Mouse (Mus musculus) liver, embryonic 15.5 days (tissue): ENCODE results near the gene Camkv. TPM values are rescaled to one million over a fixed set of nuclear protein-coding genes. Genes with fewer than 3 reads are reported as not detected.

Source experiments
- ATAC-seq: fragments of 200-750 bp; cut with Nextera tagmentation; 2 replicates; pipeline ENCODE4 v1.8.0; 2017; ENCODE audit warnings: moderate number of reproducible peaks, mild to moderate bottlenecking, moderate library complexity; ENCODE audit not compliant: insufficient read depth
- H3K27ac ChIP-seq: fragments of 300-500 bp; sonication (generic); replicated peaks from 2 replicates; pipeline ENCODE4 v1.5.1; 2015; ENCODE audit warnings: mild to moderate bottlenecking, inconsistent platforms
- H3K27me3 ChIP-seq: fragments of 300-500 bp; sonication (generic); 2 replicates; pipeline ENCODE4 v1.6.1; 2015; ENCODE audit warnings: mild to moderate bottlenecking, inconsistent platforms
- H3K36me3 ChIP-seq: fragments of 300-500 bp; sonication (generic); replicated peaks from 2 replicates; pipeline ENCODE4 v1.6.1; 2015; ENCODE audit warnings: moderate library complexity, mild to moderate bottlenecking, inconsistent platforms
- H3K4me1 ChIP-seq: fragments of 300-500 bp; sonication (generic); replicated peaks from 2 replicates; pipeline ENCODE4 v1.6.1; 2015; ENCODE audit warnings: inconsistent platforms
- H3K4me2 ChIP-seq: fragments of 300-500 bp; sonication (generic); 2 replicates; pipeline ENCODE4 v1.6.1; 2015; ENCODE audit warnings: moderate library complexity, mild to moderate bottlenecking, inconsistent platforms
- H3K4me3 ChIP-seq: fragments of 300-500 bp; sonication (generic); replicated peaks from 2 replicates; pipeline ENCODE4 v1.5.1; 2015; ENCODE audit warnings: mild to moderate bottlenecking, inconsistent platforms
- H3K9ac ChIP-seq: fragments of 300-500 bp; sonication (generic); 2 replicates; pipeline ENCODE4 v1.6.1; 2015; ENCODE audit warnings: moderate library complexity, mild to moderate bottlenecking, inconsistent platforms
- H3K9me3 ChIP-seq: fragments of 300-500 bp; sonication (generic); replicated peaks from 2 replicates; pipeline ENCODE4 v1.6.1; 2016; ENCODE audit warnings: inconsistent platforms
- WGBS: fragments of 180-500 bp; shearing (Covaris S2); methylation state at CpG from one replicate; pipeline ENCODE4 v1.1.7; 2015; ENCODE audit warnings: mixed read lengths; ENCODE audit not compliant: insufficient replicate concordance; 5-methylcytosine and 5-hydroxymethylcytosine counted together
- polyA plus RNA-seq: library from polyadenylated mRNA; unstranded; fragments of >200 nt; fragmentation: Nextera tagmentation; extraction: Ambion mirVana; gene quantifications from 2 replicates; pipeline ENCODE4 v1.2.1, GENCODE M21; 2015

Camkv gene
- polyA plus RNA-seq, 1 experiment from 2014 or later, result 0.08 TPM

DNA sequence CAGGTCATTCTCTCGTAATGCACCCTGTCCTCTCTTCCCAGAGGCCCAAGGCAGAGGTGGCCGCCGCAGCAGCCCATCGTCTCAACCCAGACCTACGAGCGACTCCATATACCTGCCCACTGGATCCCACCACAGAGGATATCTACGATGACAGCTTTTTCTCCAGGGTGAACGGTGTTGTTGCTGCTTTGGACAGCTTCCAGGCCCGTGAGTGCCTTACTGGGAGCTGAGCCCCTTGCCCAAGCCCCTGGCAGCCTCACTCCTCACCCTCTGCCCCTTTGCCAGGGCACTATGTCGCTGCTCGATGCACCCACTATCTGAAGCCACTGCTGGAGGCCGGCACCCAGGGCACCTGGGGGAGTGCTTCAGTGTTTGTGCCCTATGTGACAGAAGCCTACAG is 43.3 kb downstream of the Camkv start:
- peak overlapping the region; percentile 97; the same call in 1 of the 2 replicates for H3K27ac ChIP-seq
- H3K4me3 ChIP-seq, result no peak overlapping the region
- no peaks in the 10 kb centered on the region for H3K9me3 ChIP-seq
- no peak overlapping the region for H3K4me2 ChIP-seq
- no peak overlapping the region for H3K9ac ChIP-seq
- 92% methylated on average over 12 of the region's 12 CpGs for WGBS
- no peaks in the 10 kb centered on the region for H3K27me3 ChIP-seq
- peaks cover 94% of the 10 kb centered on the region for H3K4me1 ChIP-seq
- no peak for ATAC-seq
- peaks cover 77% of the 10 kb centered on the region for H3K36me3 ChIP-seq

DNA sequence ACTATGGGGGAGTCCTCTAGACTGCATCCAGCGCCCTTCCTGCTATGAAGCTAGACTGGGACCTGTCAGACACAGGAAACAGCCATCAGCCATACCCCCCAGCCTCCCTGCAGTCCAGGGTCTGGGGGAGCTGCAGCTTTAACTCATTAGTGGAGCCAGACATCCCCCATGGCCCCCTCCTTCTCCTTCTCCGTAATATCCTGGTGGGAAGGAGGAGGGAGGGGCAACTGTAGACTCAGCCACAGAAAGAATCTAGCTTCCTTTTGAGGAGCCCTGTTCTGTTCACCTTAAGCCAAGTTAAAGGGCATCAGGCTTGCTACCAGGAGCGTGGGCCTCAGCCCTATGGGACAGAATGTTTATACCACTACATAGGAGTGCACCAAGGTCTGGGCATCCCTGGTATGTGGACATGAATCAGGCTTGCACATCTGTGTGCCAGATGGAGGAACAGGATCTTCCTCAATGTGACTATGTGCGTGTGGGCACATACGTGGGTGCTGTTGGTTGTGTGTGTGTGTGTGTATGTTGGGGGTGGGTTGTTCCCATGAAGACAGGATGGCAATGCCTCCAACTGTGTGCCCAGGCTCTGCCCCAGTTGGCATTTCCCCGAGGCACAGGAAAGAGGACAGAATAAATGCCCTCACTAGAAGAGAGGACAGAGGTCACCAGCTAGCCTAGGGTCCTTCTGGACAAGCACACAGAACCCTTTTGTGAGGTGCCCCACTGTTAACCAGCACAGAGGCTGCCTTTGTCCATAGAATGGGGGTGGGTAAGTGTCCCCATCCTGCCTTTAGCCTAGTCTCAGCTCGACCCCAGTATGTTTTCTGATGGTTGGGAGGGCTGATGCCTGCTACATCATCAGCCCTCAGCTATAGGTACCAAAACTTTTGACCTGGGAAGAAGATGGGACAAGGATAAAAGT is 46.5 kb downstream of the Camkv start:
- ATAC-seq, result no peak
- peak overlapping the region; percentile 97 for H3K27ac ChIP-seq
- H3K27me3 ChIP-seq, result no peaks in the 10 kb centered on the region
- H3K36me3 ChIP-seq, result peaks cover 77% of the 10 kb centered on the region
- H3K4me3 ChIP-seq, result peak overlapping the region; percentile 84
- peaks cover 97% of the 10 kb centered on the region for H3K4me1 ChIP-seq
- 26% methylated on average over 7 of the region's 7 CpGs for WGBS
- peak overlapping the region; percentile 82 for H3K9ac ChIP-seq
- H3K4me2 ChIP-seq, result peak overlapping the region; percentile 92
- no peaks in the 10 kb centered on the region for H3K9me3 ChIP-seq

DNA sequence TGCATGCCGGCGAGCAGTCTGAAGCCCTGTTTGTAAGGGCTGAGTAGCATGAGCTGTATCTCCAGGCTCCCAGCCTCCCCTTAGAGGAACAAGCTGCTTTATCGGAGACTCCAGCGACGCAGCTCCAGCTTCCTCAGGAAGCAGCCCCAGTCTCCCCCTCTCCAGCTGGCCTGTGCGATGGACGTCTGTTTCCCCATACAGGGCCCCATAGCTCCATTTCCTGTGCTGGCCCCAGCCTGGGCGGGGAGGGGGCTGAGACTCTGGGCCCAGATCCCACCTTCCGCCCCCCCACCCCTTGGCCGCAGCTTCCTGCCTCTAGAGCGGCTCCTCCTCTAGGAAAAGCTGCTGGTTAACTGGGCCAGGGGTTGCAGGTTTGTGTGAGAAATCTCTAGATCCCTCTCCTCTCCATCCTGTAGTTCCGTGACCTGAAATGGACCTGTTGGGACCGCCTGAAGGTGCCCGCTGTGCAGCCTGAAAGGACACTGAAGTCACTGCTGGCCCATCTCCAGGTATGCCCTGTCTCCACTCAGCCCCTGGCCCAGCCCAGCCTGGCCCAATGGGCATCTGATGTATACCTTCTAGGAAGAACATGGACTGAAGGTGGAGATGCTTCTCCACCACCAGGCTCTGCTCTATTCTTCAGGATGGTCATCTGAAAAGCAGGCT is 47.3 kb downstream of the Camkv start, which contains the start of gene Gm20661:
Gm20661 (plus strand) TSS at position 378 of the 666 bp plus-strand sequence.
- H3K4me3 ChIP-seq, result peak within 1 kb of the TSS; percentile 84
- peak within 1 kb of the TSS; percentile 97 for H3K27ac ChIP-seq
- 7% methylated on average over 14 of the region's 14 CpGs for WGBS
- H3K36me3 ChIP-seq, result peaks cover 69% of the 10 kb centered on the region
- peak within 1 kb of the TSS; percentile 92 for H3K4me2 ChIP-seq
- peak within 1 kb of the TSS; percentile 82 for H3K9ac ChIP-seq
- H3K9me3 ChIP-seq, result no peaks in the 10 kb centered on the region
- ATAC-seq, result peak; percentile 72
- H3K4me1 ChIP-seq, result peaks cover 95% of the 10 kb centered on the region
- no peaks in the 10 kb centered on the region for H3K27me3 ChIP-seq

GRCm38 (mm10) chr9:107983421-107983890 is 48.0 kb downstream of the Camkv start:
- peak overlapping the region; percentile 92 for H3K4me2 ChIP-seq
- H3K4me3 ChIP-seq, result peak overlapping the region; percentile 84
- peak overlapping the region; percentile 97 for H3K27ac ChIP-seq
- no peaks in the 10 kb centered on the region for H3K9me3 ChIP-seq
- no peaks in the 10 kb centered on the region for H3K27me3 ChIP-seq
- peaks cover 92% of the 10 kb centered on the region for H3K4me1 ChIP-seq
- WGBS, result 15% methylated on average over 4 of the region's 4 CpGs
- H3K9ac ChIP-seq, result peak overlapping the region; percentile 82
- peaks cover 62% of the 10 kb centered on the region for H3K36me3 ChIP-seq
- no peak for ATAC-seq

- Histone ChIP-seq H3K4me2 (peak overlapping the region; percentile 92), H3K27ac (peak overlapping the region; percentile 97), H3K27me3 (no peaks in the 10 kb centered on the region), H3K4me1 (peaks cover 85% of the 10 kb centered on the region), H3K36me3 (peaks cover 55% of the 10 kb centered on the region), H3K9me3 (no peaks in the 10 kb centered on the region), H3K9ac (peak overlapping the region; percentile 82), H3K4me3 (peak overlapping the region; percentile 84)
- WGBS, result 23% methylated on average over 19 of the region's 19 CpGs
- no peak for ATAC-seq
Observed at GRCm38 (mm10) chr9:107984052-107984753, 48.7 kb downstream of the Camkv start.

DNA sequence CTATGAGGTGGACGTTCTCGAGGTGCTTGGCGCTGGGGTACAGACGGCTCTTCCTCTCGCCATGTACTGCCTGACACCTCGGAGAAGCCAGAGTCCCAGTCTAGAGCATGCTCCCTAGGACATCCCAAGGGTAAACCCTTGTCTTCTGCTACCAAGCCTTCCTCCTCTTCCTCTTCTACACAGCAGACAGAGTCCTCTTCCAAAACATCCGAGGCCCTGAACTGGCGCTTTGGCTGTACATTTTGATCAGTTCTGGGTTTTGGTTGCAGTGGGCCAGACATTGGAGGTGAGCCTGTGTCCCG is 49.2 kb downstream of the Camkv start:
- Histone ChIP-seq H3K9me3 (no peaks in the 10 kb centered on the region), H3K27ac (peak overlapping the region; percentile 97), H3K9ac (peak overlapping the region; percentile 82), H3K4me3 (peak overlapping the region; percentile 84), H3K4me2 (peak overlapping the region; percentile 92), H3K4me1 (peaks cover 81% of the 10 kb centered on the region), H3K27me3 (no peaks in the 10 kb centered on the region), H3K36me3 (peaks cover 50% of the 10 kb centered on the region)
- ATAC-seq, result no peak
- 16% methylated on average over 9 of the region's 9 CpGs for WGBS

DNA sequence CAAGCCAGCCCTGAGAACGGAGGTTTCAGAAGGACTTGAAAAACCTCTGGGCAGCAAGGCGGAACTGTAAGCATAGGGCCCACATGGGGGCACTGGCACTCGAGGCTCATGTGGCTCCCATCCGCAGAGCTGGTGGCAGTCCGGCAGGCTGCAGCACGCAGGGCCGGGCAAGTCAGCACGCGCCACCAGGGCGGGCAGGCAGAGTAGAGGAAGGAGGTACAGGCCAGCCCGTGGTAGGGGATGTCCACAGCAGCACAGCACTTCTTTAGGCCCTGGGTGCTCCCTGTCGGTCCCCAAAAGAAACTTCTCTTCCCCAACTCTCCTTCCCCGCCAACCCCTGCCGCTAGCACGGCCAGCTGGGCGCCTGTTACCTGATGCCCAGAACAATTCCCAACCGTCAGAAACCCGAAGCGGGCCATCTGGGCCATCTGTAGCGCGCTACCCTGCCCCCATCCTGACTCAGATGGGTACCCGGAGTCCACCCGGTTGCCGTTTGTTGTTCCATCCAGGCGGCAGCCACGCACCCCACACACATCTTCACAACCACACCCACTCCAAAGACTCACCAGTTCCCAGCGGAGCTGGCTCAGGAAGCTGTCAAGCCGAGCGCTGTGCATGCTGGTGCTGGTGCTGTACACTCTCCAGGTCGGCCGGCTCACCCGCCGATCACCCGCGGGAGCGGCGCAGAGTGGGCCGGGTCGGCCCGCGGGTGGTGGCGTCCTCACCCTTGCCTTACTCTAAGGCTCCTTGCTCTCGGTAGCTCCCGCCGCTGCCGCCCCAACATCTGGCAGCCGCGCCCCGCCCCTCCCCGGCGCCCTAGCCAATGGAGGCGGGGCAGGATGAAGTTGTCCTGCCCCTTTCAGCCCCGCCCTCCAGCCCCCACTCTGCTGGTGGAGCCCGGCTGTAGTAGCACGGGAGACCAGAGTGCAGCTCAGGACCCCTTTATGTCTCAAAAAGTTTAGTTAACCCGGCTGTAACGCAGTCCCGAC is 50.0 kb downstream of the Camkv start, which contains the start of gene Inka1:
Inka1 (minus strand) TSS at position 749 of the 989 bp plus-strand sequence.
- H3K4me1 ChIP-seq, result peaks cover 81% of the 10 kb centered on the region
- H3K4me3 ChIP-seq, result peak within 1 kb of the TSS; percentile 84
- peak within 1 kb of the TSS; percentile 97 for H3K27ac ChIP-seq
- H3K9me3 ChIP-seq, result no peaks in the 10 kb centered on the region
- H3K9ac ChIP-seq, result peak within 1 kb of the TSS; percentile 82
- H3K27me3 ChIP-seq, result no peaks in the 10 kb centered on the region
- peaks cover 43% of the 10 kb centered on the region for H3K36me3 ChIP-seq
- peak; percentile 74 for ATAC-seq
- H3K4me2 ChIP-seq, result peak within 1 kb of the TSS; percentile 92
- WGBS, result under 1% methylated on average over 58 of the region's 58 CpGs

GRCm38 (mm10) chr9:107986376-107986775 is 50.9 kb downstream of the Camkv start:
- peaks cover 33% of the 10 kb centered on the region for H3K36me3 ChIP-seq

DNA sequence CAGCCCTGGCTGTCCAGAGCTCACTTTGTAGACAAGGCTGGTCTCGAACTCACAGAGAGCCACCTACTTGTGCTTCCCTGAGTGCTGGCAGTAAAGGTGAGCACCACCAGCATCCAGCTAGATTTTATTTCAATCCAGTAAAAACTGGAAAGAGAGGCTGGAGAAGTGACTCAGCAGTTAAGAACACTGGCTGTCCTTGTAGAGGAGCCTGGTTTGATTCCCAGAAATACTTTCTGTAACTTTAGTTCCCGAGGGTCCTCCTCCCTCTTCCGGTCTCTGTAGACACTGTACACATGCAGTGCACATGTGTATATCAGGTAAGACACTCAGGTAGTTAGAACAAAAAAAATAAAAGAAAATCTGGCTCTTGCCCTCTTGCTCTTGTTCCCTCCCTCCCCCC is 52.5 kb downstream of the Camkv start:
- H3K9me3 ChIP-seq, result no peaks in the 10 kb centered on the region
- whole genome bisulfite sequencing, result 64% methylated on average over 3 of the region's 3 CpGs
- H3K36me3 ChIP-seq, result peaks cover 18% of the 10 kb centered on the region
- no peak overlapping the region for H3K9ac ChIP-seq
- no peak for ATAC-seq
- H3K27me3 ChIP-seq, result 0 out of 2 replicates have a peak, but pooled peaks cover 3% of the 10 kb centered on the region
- no peak overlapping the region for H3K27ac ChIP-seq
- no peak overlapping the region for H3K4me3 ChIP-seq
- H3K4me2 ChIP-seq, result no peak overlapping the region
- H3K4me1 ChIP-seq, result peaks cover 57% of the 10 kb centered on the region

More at GRCm38 (mm10) chr9:107986376-107986775, 50.9 kb downstream of the Camkv start:
- Histone ChIP-seq H3K9ac (peak overlapping the region; percentile 82; the same call in 1 of the 2 replicates), H3K27ac (peak overlapping the region; percentile 97), H3K27me3 (0 out of 2 replicates have a peak, but pooled peaks cover 3% of the 10 kb centered on the region), H3K4me3 (peak overlapping the region; percentile 84), H3K4me2 (peak overlapping the region; percentile 92), H3K4me1 (peaks cover 72% of the 10 kb centered on the region), H3K9me3 (no peaks in the 10 kb centered on the region)
- 1% methylated on average over 18 of the region's 18 CpGs for WGBS
- ATAC-seq, result peak; percentile 8; the same call in 1 of the 2 replicates

DNA sequence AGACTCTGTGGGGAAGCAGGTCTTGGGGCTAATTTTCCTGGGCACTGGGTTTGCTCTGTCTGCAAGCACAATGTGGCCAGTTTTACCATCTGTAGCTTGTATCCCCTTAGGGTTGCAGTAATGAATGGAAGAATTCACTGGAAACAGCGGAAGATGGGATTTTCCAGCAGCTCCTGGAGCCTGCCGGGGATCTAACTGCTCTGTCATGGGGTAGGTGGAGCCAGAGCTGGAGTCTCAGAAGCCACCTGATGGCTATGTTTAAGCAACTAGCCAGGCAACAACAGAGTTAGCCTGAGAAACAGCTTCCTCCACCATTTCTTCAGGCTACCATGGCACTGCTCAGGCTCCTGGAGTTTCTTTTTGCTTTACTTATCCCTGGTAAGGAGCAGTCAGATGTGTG is 56.7 kb downstream of the Camkv start, which contains the start of gene Cdhr4:
Cdhr4 (plus strand) TSS at position 301 of the 400 bp plus-strand sequence.
- Histone ChIP-seq H3K9ac (no peak within 1 kb of the TSS), H3K27ac (no peak within 1 kb of the TSS), H3K36me3 (no peaks in the 10 kb centered on the region), H3K4me1 (peaks cover 17% of the 10 kb centered on the region), H3K9me3 (no peaks in the 10 kb centered on the region), H3K4me2 (no peak within 1 kb of the TSS), H3K4me3 (no peak within 1 kb of the TSS), H3K27me3 (0 out of 2 replicates have a peak, but pooled peaks cover 3% of the 10 kb centered on the region)
- no peak for ATAC-seq
- WGBS, result 70% methylated on average over 2 of the region's 2 CpGs
